Comparison of ENCODE assay signal across 8 mouse cellular contexts in genomic region chr13:43479767-43480571, GRCm38 (mm10). TPM values are rescaled to one million over a fixed set of nuclear protein-coding genes. Genes with fewer than 3 reads are reported as not detected.
DNase-seq lines count a peak whose midpoint lies in the region; ATAC-seq lines count a peak whose summit lies in the region.

No protein-coding gene starts in this region.

- peak overlapping the region; percentile 99 for H3K9ac ChIP-seq in kidney, embryonic 14.5 days (ENCODE audit: low read depth, low read length)

- DNase-seq in 416B (ENCODE audit: low read depth) (peak; percentile 50), ZHBTc4 (ENCODE audit: low read depth, low spot score) (peak; percentile 49)
- DNase-seq in embryo, embryonic 10.5 days (ENCODE audit: low spot score) = peak; percentile 63
- peak; percentile 19 for DNase-seq in heart, adult 8-10 months (ENCODE audit: low spot score)
- peak; percentile 43 for DNase-seq in lung, postnatal 10 days
- DNase-seq in right cerebral cortex, postnatal 25 days = peak; percentile 27
- peak; percentile 54 for DNase-seq in yolk sac, embryonic 10.5 days (ENCODE audit: low spot score)

- H3K4me1 ChIP-seq in kidney, embryonic 14.5 days (ENCODE audit: control insufficient read depth, insufficient read depth, low read length) = peaks cover 21% of the 10 kb centered on the region; the same call in 1 of the 2 replicates

- no peaks in the 10 kb centered on the region for H3K27me3 ChIP-seq in kidney, embryonic 14.5 days (ENCODE audit: control insufficient read depth, insufficient read depth, low read length)

- under 1% methylated on average over 36 of the region's 36 CpGs for whole genome bisulfite sequencing in kidney, embryonic 14.5 days

- H3K27ac ChIP-seq in kidney, embryonic 14.5 days (ENCODE audit: low read depth, low read length) = peak overlapping the region; percentile 92

- H3K4me3 ChIP-seq in kidney, embryonic 14.5 days (ENCODE audit: low read length) = peak overlapping the region; percentile 97

- H3K9me3 ChIP-seq in kidney, embryonic 14.5 days (ENCODE audit: control insufficient read depth, low read length) = no peaks in the 10 kb centered on the region

- H3K4me2 ChIP-seq in kidney, embryonic 14.5 days (replicated peaks; ENCODE audit: low read depth, low read length) = peak overlapping the region; percentile 70

- ATAC-seq in kidney, embryonic 14.5 days (ENCODE audit: low FRiP score, low TSS enrichment) = peak; percentile 15; the same call in 1 of the 2 replicates

- H3K36me3 ChIP-seq in kidney, embryonic 14.5 days (ENCODE audit: control insufficient read depth, insufficient read depth, low read length) = no peaks in the 10 kb centered on the region

RNA-seq across cellular contexts. Expression of gene Ranbp9, which starts 1.1 kb away (rescaled TPM):
- total RNA-seq in heart, adult 8-10 months (2022) = 10 to 100 TPM; 35.9 to 46.7 (median 41.6) TPM
- polyA plus RNA-seq in kidney, embryonic 14.5 days (2014; fragmentation: Nextera tagmentation; extraction: Ambion mirVana) = 15.1 and 21.1 TPM in 2 replicates

Comparison
In these comparisons a context has a peak if more than half of its experiments do, and no peak if none do; other contexts are left out.
1. Peak in every context shown above with its lines: DNase-seq, ATAC-seq, H3K4me3 ChIP-seq and H3K27ac ChIP-seq.